Mouse (Mus musculus) layer of hippocampus, postnatal 10 days (tissue): Measurements from ENCODE around the gene Chaf1a. TPM values are rescaled to one million over a fixed set of nuclear protein-coding genes. Genes with fewer than 3 reads are reported as not detected.

Source experiments
- DNase-seq, 2 experiments: peaks; one replicate each; pipeline ENCODE4 v3.0.0; 2021; ENCODE audit warnings: low spot score in 2 of 2
- total RNA-seq, 2 experiments: library from RNA; stranded (reverse); gene quantifications; 2 replicates each; pipeline ENCODE4 v1.2.3; 2021

Gene Chaf1a
- total RNA-seq, 2 experiments from 2014 or later, result 5.2 to 6.2 TPM

DNA sequence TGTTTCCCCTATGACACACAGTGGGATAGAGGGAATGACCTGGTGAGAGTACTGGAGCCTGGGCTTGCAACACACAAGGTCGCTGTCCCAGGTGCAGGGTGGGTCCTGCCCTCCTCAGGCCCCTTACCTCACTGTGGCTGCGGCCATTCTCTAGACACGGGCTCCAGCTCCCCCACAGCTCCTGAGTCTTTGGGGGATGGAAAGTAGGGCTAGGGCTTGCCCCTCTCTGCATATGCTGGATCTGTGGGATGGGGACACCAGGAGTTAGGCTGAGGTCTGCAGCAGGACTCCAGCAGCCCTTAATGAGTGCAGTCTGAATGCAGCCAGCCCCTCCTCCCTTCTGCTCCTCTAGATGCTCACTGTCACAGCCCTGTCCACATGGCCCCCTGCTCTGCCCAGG, 72.5 kb downstream of the Chaf1a start:
- DNase-seq, result no peak

DNA sequence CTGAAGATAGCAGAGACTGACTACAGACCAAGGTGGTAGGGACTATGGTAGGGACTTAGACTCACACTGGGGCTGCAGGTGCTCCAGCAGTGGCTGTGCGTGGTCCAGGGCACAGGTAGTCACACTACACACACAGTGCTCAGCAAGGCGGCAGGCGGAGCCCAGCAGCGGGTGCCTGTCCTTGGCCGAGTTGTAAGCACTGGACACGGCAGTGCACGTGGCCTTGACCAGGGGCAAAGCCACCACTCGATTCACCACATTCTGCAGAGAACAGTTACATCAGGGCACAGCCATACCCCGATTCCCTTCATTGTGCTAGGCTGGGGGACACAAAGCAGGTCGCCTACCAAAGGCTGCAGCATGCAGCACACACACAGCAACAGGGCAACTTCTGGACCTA, 76.0 kb downstream of the Chaf1a start:
- no peak for DNase-seq

DNA sequence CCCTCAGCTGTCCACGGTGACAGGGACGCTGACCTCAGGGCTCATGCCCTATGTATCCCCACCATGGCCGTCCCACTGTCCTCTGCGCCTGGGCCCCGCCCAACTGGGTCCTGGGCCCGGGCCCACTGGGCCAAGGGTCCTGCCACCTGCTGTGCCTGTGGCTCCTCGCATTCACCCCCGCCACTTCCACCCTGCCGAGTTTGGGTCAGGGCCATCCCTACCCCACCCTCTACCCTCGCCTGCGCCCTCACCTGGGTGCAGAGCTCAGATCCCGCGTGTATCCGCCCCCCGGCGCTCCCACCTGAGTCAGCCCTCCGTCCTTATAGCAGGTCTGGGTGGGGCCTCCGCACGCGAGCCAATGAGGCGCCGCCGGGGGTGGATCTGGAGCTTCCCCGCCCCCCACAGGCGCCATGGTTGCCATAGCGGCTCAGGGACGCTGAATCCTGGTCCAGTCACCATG, 77.0 kb downstream of the Chaf1a start, which contains the start of gene Plin5:
Gene Plin5 (minus strand): TSS at position 346 of the 460 bp plus-strand sequence.
- DNase-seq, result peak; percentile 49 to 68

DNA sequence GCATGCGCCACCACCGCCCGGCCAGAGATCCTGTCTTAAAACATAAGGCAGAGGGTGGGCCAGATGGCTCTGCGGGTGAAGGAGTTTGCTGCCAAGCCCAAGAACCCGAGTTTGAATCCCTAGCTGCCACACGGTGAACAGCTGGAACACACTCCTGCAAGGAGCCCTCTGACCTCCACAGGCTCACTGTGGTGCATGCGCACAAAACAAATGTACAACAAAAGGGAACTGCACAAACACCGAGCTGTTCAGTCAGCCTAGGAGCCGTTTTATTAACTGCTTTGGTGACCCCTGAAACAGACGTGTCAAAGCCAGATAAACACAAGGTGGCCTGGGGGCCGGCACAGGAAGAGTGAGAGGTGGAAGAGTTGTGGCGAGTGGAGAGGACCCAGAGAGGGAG, 79.2 kb downstream of the Chaf1a start:
- no peak for DNase-seq

DNA sequence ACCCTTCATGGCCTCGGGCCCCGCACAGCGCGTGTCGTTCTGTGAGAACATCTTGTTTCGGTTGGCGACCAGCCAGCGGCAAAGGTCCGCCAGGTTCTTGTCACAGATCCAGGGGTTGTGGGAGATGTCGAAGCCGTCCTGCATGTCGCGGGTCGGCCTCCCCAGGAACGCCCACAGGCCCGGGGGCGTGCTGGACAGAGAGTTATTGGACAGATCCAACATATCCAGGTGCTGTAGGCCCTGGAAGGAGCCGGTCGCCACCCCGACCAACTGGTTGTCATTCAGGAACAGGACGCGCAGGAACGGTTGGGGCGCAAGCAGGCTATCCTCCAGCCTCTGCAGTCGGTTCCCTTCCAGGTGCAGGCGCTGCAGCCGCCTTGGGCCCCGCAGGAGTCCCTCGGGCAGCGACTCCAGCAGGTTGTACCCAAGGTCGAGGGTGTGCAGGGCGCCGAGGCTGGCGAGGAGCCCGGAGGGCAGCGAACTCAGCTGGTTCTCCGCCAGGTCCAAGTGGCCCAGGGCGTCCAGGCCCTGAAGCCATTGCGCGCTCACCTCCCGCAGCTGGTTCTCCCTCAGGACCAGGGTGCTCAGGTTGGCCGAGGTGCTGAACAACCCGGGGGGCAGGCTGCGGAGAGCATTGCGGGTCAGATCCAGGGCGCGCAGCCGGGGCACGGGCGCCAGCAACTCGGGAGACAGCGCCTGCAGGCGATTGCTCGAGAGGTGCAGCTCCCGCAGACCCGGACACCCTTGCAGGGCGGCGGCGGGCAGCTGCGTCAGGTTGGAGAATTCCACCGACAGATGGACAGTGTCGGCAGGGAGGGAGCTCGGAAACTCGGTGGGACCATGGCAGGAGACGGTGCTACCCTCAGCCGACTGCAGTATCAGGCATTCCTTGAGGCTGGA, 80.0 kb downstream of the Chaf1a start:
- DNase-seq, result peak in 1 of 2 experiments; percentile 43

DNA sequence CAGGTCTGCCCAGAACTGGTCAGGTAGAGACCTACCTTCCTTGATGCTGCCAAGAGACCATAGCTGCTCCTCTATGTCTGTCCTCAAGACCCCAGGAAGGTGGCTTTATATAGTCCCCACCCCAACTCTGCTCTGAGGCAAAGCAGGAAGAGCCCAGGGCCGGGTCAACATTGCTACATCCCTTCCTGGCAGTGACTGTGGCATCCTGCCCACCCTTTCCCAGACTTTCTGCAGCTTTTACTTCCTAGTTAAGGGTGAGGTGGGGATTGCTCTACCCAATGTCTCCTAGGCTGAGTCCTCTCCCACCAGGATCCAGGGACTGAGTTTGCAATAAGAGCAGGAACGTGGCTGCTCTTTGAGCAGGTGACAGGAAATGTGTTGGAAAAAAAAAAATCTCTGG, 81.6 kb downstream of the Chaf1a start, which contains the start of gene Lrg1:
Gene Lrg1 (minus strand): TSS at position 176 of the 400 bp plus-strand sequence.
- DNase-seq, result no peak

Other genes with a start within 250 kb of the Chaf1a start
- gene Zfp119a, start 161.5 kb upstream of the Chaf1a start, total RNA-seq, result 10 to 100 TPM in 1 of 2 experiments, 1 to 10 TPM in 1; 9.4 to 10.5 TPM
- gene Zfp959, start 148.3 kb upstream of the Chaf1a start, total RNA-seq, result 1 to 10 TPM; 7.8 to 8.1 TPM
- 1 to 10 TPM; 3.9 to 4.4 TPM for gene Zfp119b, start 90.9 kb upstream of the Chaf1a start, total RNA-seq
- gene Ebi3, start 87.8 kb upstream of the Chaf1a start, total RNA-seq, result 1 to 10 TPM; 3.1 to 3.8 TPM
- 10 to 100 TPM; 15.9 to 16.8 TPM for gene Yju2, start 81.3 kb upstream of the Chaf1a start, total RNA-seq
- gene Shd, start 70.0 kb upstream of the Chaf1a start, total RNA-seq, result 10 to 100 TPM; 53.7 to 55.3 TPM
- 100 to 1,000 TPM in 1 of 2 experiments, 10 to 100 TPM in 1; 98.0 to 101 TPM for gene Fsd1, start 53.9 kb upstream of the Chaf1a start, total RNA-seq
- 1 to 10 TPM; 5.3 TPM for gene Stap2, start 34.9 kb upstream of the Chaf1a start, total RNA-seq
- 100 to 1,000 TPM; 109 to 112 TPM for gene Mpnd, start 34.7 kb upstream of the Chaf1a start, total RNA-seq
- gene Sh3gl1, start 3.8 kb upstream of the Chaf1a start, total RNA-seq, result 10 to 100 TPM; 58.7 to 59.9 TPM
- gene Ubxn6, start 34.6 kb downstream of the Chaf1a start, total RNA-seq, result 10 to 100 TPM; 68.5 to 70.6 TPM
- gene Hdgfl2, start 39.2 kb downstream of the Chaf1a start, total RNA-seq, result 100 to 1,000 TPM in 1 of 2 experiments, 10 to 100 TPM in 1; 99.8 to 115 TPM
- under 1 TPM; 0.43 to 0.51 TPM for gene Plin4, start 69.4 kb downstream of the Chaf1a start, total RNA-seq
- 1 to 10 TPM; 1.0 to 1.7 TPM for gene Plin5, start 77.2 kb downstream of the Chaf1a start, total RNA-seq
- gene Lrg1, start 81.6 kb downstream of the Chaf1a start, total RNA-seq, result not detected
- gene Sema6b, start 99.9 kb downstream of the Chaf1a start, total RNA-seq, result 100 to 1,000 TPM; 117 to 125 TPM
- gene Tnfaip8l1, start 122.0 kb downstream of the Chaf1a start, total RNA-seq, result 1 to 10 TPM; 7.0 to 7.2 TPM
- gene Mydgf, start 143.5 kb downstream of the Chaf1a start, total RNA-seq, result 10 to 100 TPM; 48.3 to 53.7 TPM
- gene Dpp9, start 178.5 kb downstream of the Chaf1a start, total RNA-seq, result 10 to 100 TPM; 44.5 to 45.6 TPM
- 10 to 100 TPM; 45.3 to 46.5 TPM for gene Fem1a, start 216.4 kb downstream of the Chaf1a start, total RNA-seq
- gene Ticam1, start 236.3 kb downstream of the Chaf1a start, total RNA-seq, result 1 to 10 TPM; 5.2 to 5.9 TPM